Mouse (Mus musculus) brown adipose tissue, adult 24 weeks (tissue): ENCODE results near the gene Ada. TPM values are rescaled to one million over a fixed set of nuclear protein-coding genes. Genes with fewer than 3 reads are reported as not detected.

Experiments used
- H3K27ac ChIP-seq: fragments of 200-500 bp; replicated peaks from 2 replicates; pipeline ENCODE4 v1.5.1; 2012; ENCODE audit warnings: low read depth, mild to moderate bottlenecking, low read length
- H3K4me1 ChIP-seq: fragments of 200-500 bp; 2 replicates; pipeline ENCODE4 v1.6.1; 2012; ENCODE audit warnings: low read length, mixed read lengths; ENCODE audit not compliant: control insufficient read depth, insufficient read depth, insufficient read length
- H3K4me3 ChIP-seq: fragments of 200-500 bp; 2 replicates; pipeline ENCODE4 v1.5.1; 2012; ENCODE audit warnings: low read depth, mild to moderate bottlenecking, low read length, moderate library complexity; ENCODE audit not compliant: insufficient read depth
- polyA plus RNA-seq: library from polyadenylated mRNA; stranded (reverse); fragments of >200 nt; gene quantifications from 2 replicates; pipeline ENCODE4 v1.2.4, GENCODE M21; 2012; ENCODE audit not compliant: missing spikeins, insufficient read depth, insufficient read length

The Ada gene
- polyA plus RNA-seq, 1 experiment, result not detected

DNA sequence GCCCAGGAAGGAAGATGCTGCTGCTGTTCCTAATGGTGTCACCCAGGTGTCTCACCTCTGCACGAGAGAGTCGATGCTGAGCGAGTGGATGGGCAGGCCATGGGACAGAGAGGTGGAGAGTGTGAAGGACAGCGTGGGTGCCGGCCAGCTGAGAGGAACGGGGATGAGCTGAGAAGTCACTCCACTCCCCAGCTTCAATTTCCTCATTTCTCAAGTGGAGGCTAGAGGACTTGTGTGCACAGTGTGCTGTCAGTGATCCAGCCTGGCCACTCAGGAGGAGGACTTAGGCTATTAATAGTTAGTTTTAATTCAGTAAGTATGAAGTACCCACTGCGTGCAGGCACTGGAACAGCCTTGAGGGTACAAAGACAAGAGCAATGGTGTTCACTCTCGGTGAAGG, 33.6 kb downstream of the Ada start:
- Histone ChIP-seq H3K27ac (peak overlapping the region; percentile 28; the same call in 1 of the 2 replicates), H3K4me3 (no peak overlapping the region), H3K4me1 (peaks cover 14% of the 10 kb centered on the region)

DNA sequence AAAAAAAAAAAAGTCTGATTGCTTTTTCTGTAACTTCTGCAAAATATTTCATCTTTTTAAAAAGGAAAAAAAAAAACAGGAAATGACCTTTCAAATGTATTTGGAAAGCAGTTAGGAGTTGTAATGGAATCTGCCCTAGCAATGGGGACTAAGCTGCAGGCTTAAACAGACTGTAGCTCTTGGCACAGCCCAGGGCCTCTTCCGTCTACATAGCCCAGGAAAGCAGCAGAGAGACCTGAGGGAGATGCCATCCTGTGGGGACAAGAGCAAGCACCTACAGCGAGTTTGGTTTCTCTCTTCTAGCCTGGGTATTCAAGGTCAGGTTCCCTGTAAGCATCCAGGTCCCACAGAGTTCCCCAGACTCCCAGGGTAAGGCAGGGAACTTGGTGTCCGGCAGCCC, 36.7 kb downstream of the Ada start:
- H3K4me3 ChIP-seq, result no peak overlapping the region
- H3K4me1 ChIP-seq, result peaks cover 16% of the 10 kb centered on the region
- peak overlapping the region; percentile 74 for H3K27ac ChIP-seq

DNA sequence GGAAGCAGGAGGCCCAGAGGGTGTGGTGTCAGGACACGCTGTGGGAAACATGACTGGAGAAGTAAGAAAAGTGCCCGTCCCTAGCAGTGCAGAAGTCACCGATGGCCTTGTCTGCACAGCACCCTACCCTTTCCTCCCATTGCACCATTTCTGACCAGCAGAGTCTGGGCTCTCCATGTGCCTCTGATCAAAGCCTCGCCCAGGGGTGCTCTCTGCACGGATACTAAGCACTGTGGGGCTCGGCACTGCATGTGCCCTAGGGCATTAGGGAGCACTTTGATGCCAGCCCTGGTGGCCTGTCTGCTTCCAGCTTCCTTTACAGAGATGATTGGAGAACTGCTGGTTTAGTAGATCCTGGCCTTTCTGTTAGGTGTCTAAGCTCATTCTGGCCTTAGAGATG, 37.2 kb downstream of the Ada start:
- Histone ChIP-seq H3K27ac (peak overlapping the region; percentile 64), H3K4me3 (no peak overlapping the region), H3K4me1 (peaks cover 16% of the 10 kb centered on the region)

DNA sequence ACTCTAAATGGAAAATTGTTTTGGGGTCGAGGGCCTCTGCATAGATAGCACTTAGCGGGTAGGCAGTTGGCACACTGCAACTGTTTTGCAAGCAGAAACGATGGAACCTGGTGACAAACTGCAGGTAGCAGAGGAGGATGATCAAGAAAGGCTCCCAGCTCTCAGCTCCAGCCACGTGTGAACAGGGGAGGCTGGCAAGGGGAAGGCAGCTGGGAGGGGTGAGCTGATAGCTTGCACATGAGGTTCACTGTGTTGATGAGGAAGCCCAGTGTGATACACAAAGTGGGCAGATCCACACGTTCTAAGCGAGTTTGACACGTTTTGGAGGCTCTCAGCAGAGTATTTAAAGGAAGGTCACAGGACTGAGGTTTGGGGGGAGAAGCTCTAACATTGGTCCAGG, 37.6 kb downstream of the Ada start:
- Histone ChIP-seq H3K4me1 (peaks cover 16% of the 10 kb centered on the region), H3K27ac (peak overlapping the region; percentile 64), H3K4me3 (no peak overlapping the region)

DNA sequence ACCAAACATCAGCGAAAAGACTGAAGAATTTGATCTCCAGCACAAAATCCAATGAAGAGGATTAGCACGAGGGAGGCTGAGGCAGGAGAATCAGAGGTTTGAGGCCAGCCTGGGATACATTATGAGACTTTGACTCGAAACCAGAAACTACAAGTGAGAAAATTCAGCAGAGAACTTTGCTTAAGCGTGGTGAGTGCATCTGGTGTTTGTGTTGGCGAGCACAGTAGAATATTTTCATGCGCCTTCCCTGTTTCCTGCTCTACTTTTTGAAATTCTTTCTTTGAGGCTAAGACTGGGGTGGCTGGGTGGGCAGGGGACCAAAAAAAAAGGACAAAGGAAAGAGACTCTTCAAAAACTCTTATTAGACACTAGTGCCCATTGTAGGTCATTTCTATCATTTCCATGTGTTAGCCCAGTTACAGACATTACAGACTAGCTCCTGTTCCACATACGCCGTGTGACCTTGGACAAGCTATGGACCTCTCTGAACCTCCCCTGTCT, 38.6 kb downstream of the Ada start:
- H3K27ac ChIP-seq, result peak overlapping the region; percentile 64; the same call in 1 of the 2 replicates
- no peak overlapping the region for H3K4me3 ChIP-seq
- H3K4me1 ChIP-seq, result peaks cover 16% of the 10 kb centered on the region

DNA sequence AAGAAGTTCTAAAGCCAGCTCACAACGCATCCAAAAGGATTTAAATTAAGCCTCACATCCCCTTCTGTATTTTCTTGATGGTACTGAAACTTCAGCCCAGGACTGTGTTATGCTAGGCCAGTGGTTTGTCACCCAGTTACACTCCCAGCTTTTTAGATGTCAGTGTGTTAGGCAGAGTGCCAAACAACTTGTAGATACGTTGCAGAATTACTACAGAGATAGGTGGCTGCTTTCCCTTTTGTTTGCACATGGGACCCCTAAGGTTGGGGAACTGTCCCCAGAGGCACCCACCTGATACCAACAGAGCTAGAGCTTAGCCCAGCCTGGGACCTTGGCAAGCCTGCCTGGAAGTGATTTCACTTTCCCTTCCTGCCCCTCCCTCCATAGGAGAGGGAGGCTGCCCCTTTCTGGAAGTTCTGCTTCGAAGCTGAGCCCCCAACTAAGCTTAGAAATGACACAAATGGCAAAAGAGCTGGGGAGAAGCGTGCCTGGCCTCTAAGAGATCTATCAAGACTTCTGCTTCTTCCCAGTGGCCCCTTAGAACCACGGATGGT, 39.4 kb downstream of the Ada start:
- peak overlapping the region; percentile 88 for H3K27ac ChIP-seq
- no peak overlapping the region for H3K4me3 ChIP-seq
- H3K4me1 ChIP-seq, result peaks cover 16% of the 10 kb centered on the region

DNA sequence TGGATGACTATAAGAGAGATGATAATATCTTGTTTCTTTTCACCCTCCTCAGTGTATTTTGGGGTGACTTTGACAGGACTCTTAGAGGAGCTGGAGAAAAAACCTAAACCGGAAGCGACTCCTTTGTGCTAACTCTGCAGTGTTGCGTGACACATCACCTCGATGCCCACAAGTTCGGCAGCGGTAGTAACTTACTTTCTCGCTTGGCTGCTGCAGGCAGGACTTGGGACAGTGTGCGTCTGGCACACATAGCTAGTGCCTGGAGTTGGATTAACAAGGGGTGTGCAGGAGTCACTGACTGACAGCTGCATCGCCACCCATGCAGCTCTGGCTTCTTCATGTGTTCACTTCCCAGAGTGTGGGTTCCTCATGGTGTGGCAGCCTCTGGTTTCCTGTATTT, 40.0 kb downstream of the Ada start:
- Histone ChIP-seq H3K27ac (peak overlapping the region; percentile 59; the same call in 1 of the 2 replicates), H3K4me1 (peaks cover 16% of the 10 kb centered on the region)

DNA sequence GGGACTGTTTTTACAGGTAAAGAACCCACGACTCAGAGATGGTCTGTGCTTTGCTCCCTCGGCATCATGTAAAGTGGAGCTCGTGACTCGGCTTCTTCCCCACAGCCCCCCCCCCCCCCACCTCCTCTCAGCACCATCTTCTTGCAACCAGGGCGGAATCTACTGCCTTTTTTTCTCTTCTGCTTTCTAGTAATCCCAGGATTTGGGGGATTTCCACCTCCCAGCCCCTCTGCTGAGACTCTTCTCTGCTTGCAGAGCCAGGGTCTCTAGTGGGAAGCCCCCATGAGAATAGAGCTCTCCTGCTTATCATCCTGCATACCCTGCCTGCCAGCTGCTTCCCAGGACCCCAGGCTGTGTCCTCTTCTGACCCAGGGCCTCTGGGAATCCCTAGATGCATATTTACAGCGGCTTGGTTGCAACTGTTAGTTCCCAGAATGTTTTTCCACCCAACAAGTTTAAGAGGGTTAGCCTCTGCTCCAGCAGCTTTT, 41.2 kb downstream of the Ada start:
- H3K4me1 ChIP-seq, result peaks cover 18% of the 10 kb centered on the region
- H3K27ac ChIP-seq, result no peak overlapping the region
- no peak overlapping the region for H3K4me3 ChIP-seq

More for the DNA sequence above, 40.0 kb downstream of the Ada start:
- H3K4me3 ChIP-seq, result no peak overlapping the region

DNA sequence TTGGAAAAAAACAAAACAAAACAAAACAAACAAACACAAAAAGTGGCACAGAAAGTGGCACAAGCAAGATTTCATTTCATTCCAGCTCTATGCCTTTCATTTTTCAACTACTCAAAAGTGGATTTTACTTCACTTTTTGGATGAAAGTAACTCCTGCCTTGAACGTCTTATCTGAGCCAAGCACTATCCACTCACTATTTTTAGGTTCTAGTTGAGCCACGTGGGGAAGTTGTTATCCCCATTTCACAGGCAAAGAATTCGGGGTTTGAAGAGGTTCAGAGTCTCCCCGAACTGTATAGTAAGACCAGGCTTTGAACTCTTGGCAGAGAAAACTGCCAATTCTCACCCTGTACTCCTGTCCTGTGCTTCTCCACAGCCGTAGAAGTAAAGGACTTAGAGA, 41.7 kb downstream of the Ada start:
- Histone ChIP-seq H3K4me1 (peaks cover 18% of the 10 kb centered on the region), H3K4me3 (no peak overlapping the region), H3K27ac (no peak overlapping the region)

DNA sequence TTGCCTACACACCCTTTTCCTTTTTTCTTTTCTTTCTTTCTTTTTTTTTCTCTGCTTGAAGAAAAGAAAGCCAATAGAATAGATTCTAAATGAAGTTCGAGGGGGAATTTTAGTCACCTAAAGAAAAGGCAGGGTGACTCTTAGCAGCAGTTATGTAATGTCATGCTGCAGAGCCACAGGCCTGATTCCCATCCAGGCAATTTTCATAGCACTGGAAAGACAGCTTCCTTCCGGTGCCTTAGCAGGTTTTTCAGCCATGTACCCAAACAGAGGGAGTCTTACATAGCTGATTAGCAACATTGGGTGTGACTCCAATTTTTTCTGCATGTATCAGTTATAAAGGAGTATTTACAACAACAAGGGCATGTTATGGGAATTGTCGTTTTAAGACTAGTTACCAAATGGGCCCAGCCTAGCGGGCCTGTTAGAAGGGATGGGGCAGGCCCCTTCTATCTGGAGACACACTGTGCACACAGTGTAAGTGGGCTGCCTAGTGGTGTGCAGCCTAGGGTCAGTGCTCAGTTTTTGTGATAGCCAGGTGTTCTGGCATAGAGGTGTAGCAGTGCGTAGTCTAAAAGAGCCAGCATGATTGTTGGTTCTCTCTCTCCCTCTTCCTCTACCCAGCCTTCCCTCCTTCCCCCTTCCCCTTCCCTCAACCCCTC, 46.3 kb downstream of the Ada start:
- Histone ChIP-seq H3K4me3 (no peak overlapping the region), H3K27ac (0 out of 2 replicates have a peak overlapping the region, but pooled peaks have one; percentile 23), H3K4me1 (peaks cover 4% of the 10 kb centered on the region)

DNA sequence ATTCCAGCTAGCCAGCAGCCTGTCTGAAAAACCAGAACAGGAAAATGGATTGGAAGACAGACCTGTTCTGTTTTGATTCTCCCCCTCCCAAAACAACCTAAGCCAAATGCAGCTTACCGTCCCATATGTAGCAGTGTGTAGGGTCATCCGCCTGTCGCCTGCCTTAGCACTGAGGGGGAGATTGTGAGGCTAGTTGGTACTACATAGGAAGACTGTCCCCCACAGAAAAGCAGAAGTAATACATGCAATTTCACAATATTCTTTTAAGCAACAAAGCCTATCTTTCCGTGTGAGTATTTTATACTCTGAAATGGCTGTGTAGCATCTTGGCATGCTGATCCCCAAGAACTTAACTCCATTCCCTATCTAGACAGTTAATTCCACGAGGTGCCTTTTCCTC, 47.1 kb downstream of the Ada start:
- peaks cover 10% of the 10 kb centered on the region for H3K4me1 ChIP-seq
- H3K27ac ChIP-seq, result peak overlapping the region; percentile 37; the same call in 1 of the 2 replicates
- no peak overlapping the region for H3K4me3 ChIP-seq

DNA sequence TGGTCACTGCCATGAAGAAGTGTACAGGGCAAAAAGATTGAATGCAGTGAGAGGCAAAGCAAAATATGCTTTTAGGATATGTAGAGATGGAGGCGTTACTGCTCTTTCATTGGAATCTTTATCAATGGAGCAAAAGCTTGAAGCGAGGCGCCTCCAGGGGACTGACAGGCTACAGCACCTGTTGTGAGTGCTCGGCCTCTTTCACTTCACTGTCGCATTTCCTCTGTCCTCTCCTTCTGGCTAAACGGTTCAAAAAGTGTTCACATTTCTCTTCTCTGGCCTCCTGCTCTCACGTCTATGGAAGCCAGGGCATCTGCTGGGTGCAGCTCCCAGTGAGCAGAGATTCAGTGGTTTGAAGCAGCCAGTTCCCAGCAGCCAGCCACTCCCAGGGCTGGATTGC, 47.6 kb downstream of the Ada start:
- Histone ChIP-seq H3K4me3 (no peak overlapping the region), H3K4me1 (peaks cover 13% of the 10 kb centered on the region), H3K27ac (no peak overlapping the region)

DNA sequence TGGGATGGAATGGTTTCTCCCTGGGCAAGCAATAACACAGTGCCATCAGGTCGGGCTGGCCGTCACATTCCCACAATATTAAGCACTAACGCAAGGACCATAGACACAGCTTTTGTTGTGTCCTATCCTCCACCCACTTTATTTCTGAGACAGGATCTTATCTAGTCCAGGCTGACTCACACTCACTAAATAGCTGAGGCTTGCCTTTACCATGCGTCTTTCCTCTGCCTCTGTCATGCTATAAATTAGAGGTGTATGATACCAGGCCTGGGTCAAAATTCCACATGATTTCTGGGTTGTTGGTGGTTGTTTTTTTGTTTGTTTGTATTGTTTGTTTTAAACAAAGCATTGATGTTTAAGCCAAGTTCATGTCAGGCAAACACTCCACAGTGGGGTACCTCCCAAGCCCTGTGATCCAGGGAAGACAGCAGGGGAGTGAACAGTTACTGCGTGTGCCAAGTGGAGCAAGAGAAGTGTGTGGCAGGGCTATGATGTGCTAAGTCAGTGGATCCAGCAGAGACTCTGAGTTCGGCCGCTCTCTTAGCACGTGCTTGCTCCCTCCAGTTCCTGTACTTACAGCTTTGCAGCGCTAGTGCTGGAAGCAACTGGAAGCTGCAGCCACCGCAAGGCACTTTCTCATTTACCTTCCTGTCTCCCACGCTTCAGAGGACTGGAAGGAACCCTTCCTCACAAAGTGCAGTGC, 50.8 kb downstream of the Ada start:
- H3K4me1 ChIP-seq, result peaks cover 20% of the 10 kb centered on the region
- H3K27ac ChIP-seq, result no peak overlapping the region; the same call in 1 of the 2 replicates
- no peak overlapping the region for H3K4me3 ChIP-seq

DNA sequence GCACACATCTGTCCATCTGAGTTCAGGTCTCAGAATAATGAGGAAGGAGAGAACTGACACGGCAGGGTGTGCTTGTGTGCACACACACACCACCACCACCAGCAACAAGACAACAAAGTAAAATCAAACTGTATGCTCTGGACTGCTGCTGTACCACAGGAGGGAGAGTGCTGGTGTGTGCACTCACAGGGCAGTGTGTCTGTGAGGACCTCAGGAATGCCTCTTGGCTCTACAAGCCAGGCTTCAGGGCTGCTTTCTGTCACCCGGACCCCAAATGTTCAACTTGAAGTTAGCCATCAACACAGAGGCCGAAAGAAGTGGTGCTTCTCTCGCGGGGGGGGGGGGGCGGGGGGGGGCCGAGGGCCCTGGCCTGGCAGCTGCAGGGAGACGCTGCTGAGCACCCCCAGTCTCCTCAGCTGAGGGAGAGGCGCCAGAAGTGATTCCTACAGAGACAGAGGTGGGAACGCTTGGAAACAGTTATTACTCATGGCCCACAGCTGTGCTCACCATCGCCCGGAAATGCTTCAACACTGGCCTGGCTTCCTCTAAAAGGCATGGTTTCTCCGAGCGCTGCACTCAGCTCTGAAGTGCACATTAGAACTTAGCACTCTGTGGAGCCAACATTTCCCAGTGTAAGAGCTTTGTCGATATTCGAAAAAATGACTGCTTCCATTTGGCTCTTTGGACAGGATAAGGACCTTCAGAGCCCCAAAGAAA, 52.1 kb downstream of the Ada start:
- no peak overlapping the region for H3K4me3 ChIP-seq
- H3K27ac ChIP-seq, result peak overlapping the region; percentile 61
- peaks cover 20% of the 10 kb centered on the region for H3K4me1 ChIP-seq

DNA sequence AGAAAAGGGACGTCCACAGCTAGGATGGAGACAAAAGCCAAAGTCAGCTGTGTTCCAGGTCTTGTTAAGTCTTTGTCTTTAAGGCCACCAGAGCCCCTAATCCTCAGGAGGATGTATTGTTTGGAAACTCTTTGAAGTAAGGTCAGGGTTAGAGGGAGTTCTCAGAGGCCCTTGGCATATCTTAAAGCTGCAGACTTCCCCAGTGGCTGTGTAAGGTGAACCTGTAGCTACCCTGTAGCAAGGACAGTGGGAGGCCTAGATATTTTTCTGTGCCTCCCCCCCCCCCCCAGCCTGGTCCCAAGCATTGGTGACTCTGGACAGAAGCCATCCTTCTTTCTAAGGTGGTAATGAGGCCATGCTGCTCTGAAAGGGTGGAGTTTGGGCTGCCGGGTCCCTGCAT, 53.3 kb downstream of the Ada start:
- H3K4me1 ChIP-seq, result peaks cover 23% of the 10 kb centered on the region; the same call in 1 of the 2 replicates
- H3K27ac ChIP-seq, result peak overlapping the region; percentile 6; the same call in 1 of the 2 replicates
- H3K4me3 ChIP-seq, result no peak overlapping the region
